Mouse (Mus musculus): ENCODE results near the gene Plxnb3.
"Not testable (repeated sequence)": the region's sequence is repeated elsewhere in the genome, so short reads cannot be mapped to it uniquely, and the experiment has no call there.

Plxnb3 gene

GRCm38 (mm10) chrX:73756334-73757140 is at the start of gene Plxnb3:
TSS of gene Plxnb3 (plus strand) at chrX:73757090.
- no peak for DNase-seq (ENCODE audit: low spot score)

- DNase-seq (ENCODE audit: low spot score) = peak; percentile 43
Measured at GRCm38 (mm10) chrX:73715476-73716108, 41.3 kb upstream of the Plxnb3 start.

GRCm38 (mm10) chrX:73716109-73716661 is 40.7 kb upstream of the Plxnb3 start, which contains the start of the genes Bcap31 and Abcd1:
TSS of gene Bcap31 (minus strand) at chrX:73716175.
TSS of gene Abcd1 (plus strand) at chrX:73716597.
- DNase-seq (ENCODE audit: low spot score) = peak; percentile 91

GRCm38 (mm10) chrX:73716709-73717545 is 40.0 kb upstream of the Plxnb3 start:
- DNase-seq (ENCODE audit: low spot score) = no peak

GRCm38 (mm10) chrX:73717667-73718066 is 39.2 kb upstream of the Plxnb3 start:
- peak; percentile 11 for DNase-seq (ENCODE audit: low spot score)

GRCm38 (mm10) chrX:73718271-73718670 is 38.6 kb upstream of the Plxnb3 start:
- no peak for DNase-seq (ENCODE audit: low spot score)

- DNase-seq (ENCODE audit: low spot score) = peak; percentile 56
Measured at GRCm38 (mm10) chrX:73718686-73719362, 38.1 kb upstream of the Plxnb3 start.

GRCm38 (mm10) chrX:73730908-73731307 is 26.0 kb upstream of the Plxnb3 start:
- no peak for DNase-seq (ENCODE audit: low spot score)

- no peak for DNase-seq (ENCODE audit: low spot score)
Measured at GRCm38 (mm10) chrX:73738155-73738554, 18.7 kb upstream of the Plxnb3 start.

- DNase-seq (ENCODE audit: low spot score) = no peak
Measured at GRCm38 (mm10) chrX:73739151-73739550, 17.7 kb upstream of the Plxnb3 start.

- not testable (repeated sequence) for DNase-seq (ENCODE audit: low spot score)
Measured at GRCm38 (mm10) chrX:73739841-73740240, 17.0 kb upstream of the Plxnb3 start.

GRCm38 (mm10) chrX:73744774-73745481 is 12.0 kb upstream of the Plxnb3 start:
- no peak for DNase-seq (ENCODE audit: low spot score)

- no peak for DNase-seq (ENCODE audit: low spot score)
Measured at GRCm38 (mm10) chrX:73748977-73749376, 7.9 kb upstream of the Plxnb3 start.

GRCm38 (mm10) chrX:73758611-73759290 is 1.9 kb downstream of the Plxnb3 start:
- no peak for DNase-seq (ENCODE audit: low spot score)

GRCm38 (mm10) chrX:73765311-73765710 is 8.4 kb downstream of the Plxnb3 start:
- no peak for DNase-seq (ENCODE audit: low spot score)

GRCm38 (mm10) chrX:73767267-73767666 is 10.4 kb downstream of the Plxnb3 start:
- no peak for DNase-seq (ENCODE audit: low spot score)

- DNase-seq (ENCODE audit: low spot score) = no peak
Measured at GRCm38 (mm10) chrX:73774168-73774760, 17.4 kb downstream of the Plxnb3 start, which contains the start of gene Srpk3. TSS of gene Srpk3 (plus strand) at chrX:73774405.

GRCm38 (mm10) chrX:73774802-73775483 is 18.1 kb downstream of the Plxnb3 start:
- DNase-seq (ENCODE audit: low spot score) = no peak

- DNase-seq (ENCODE audit: low spot score) = no peak
Measured at GRCm38 (mm10) chrX:73782227-73782626, 25.3 kb downstream of the Plxnb3 start.
